Mouse (Mus musculus): Measurements from ENCODE around the gene Ap1s1.

GRCm38 (mm10) chr5:137036211-137036610 lies 9.7 kb downstream of the Ap1s1 start:
- TF ChIP-seq CTCF (IDR thresholded peaks at IDR 0.05; ENCODE audit: extremely low read depth, insufficient read depth, insufficient read length, insufficient replicate concordance) (no peak), POLR2A (IDR thresholded peaks at IDR 0.05; ENCODE audit: low read depth, low read length) (no peak)

Data from spleen, adult 2 months (tissue).